Mouse (Mus musculus): ENCODE measurements around the gene Nod1. TPM values are rescaled to one million over a fixed set of nuclear protein-coding genes. Genes with fewer than 3 reads are reported as not detected.

Gene Nod1
- total RNA-seq, 1 experiment from 2014 or later: 3.2 TPM

GRCm38 (mm10) chr6:54943753-54944152 is 28.7 kb downstream of the Nod1 start:
- ATAC-seq (replicated peaks; ENCODE audit: low read depth, poor library complexity, severe bottlenecking): no peak

- ATAC-seq (replicated peaks; ENCODE audit: low read depth, poor library complexity, severe bottlenecking): no peak
Observed at GRCm38 (mm10) chr6:54943292-54943691, 29.1 kb downstream of the Nod1 start.

GRCm38 (mm10) chr6:54941149-54941548 is 31.3 kb downstream of the Nod1 start:
- ATAC-seq (replicated peaks; ENCODE audit: low read depth, poor library complexity, severe bottlenecking): no peak; the same call in 1 of the 2 replicates

GRCm38 (mm10) chr6:54940126-54940525 is 32.3 kb downstream of the Nod1 start:
- no peak for ATAC-seq (replicated peaks; ENCODE audit: low read depth, poor library complexity, severe bottlenecking)

- ATAC-seq (replicated peaks; ENCODE audit: low read depth, poor library complexity, severe bottlenecking): peak; percentile 42
Observed at GRCm38 (mm10) chr6:54939631-54940030, 32.8 kb downstream of the Nod1 start.

- ATAC-seq (replicated peaks; ENCODE audit: low read depth, poor library complexity, severe bottlenecking): peak; percentile 50
Observed at GRCm38 (mm10) chr6:54936496-54936895, 35.9 kb downstream of the Nod1 start.

GRCm38 (mm10) chr6:54934930-54935329 is 37.5 kb downstream of the Nod1 start:
- ATAC-seq (replicated peaks; ENCODE audit: low read depth, poor library complexity, severe bottlenecking): no peak

- peak; percentile 27; the same call in 1 of the 2 replicates for ATAC-seq (replicated peaks; ENCODE audit: low read depth, poor library complexity, severe bottlenecking)
Observed at GRCm38 (mm10) chr6:54934313-54934712, 38.1 kb downstream of the Nod1 start.

- ATAC-seq (replicated peaks; ENCODE audit: low read depth, poor library complexity, severe bottlenecking): peak; percentile 74
Observed at GRCm38 (mm10) chr6:54933866-54934265, 38.5 kb downstream of the Nod1 start.

GRCm38 (mm10) chr6:54933216-54933615 is 39.2 kb downstream of the Nod1 start:
- no peak for ATAC-seq (replicated peaks; ENCODE audit: low read depth, poor library complexity, severe bottlenecking)

- no peak for ATAC-seq (replicated peaks; ENCODE audit: low read depth, poor library complexity, severe bottlenecking)
Observed at GRCm38 (mm10) chr6:54932526-54932925, 39.9 kb downstream of the Nod1 start.

GRCm38 (mm10) chr6:54931641-54932040 is 40.8 kb downstream of the Nod1 start:
- ATAC-seq (replicated peaks; ENCODE audit: low read depth, poor library complexity, severe bottlenecking): no peak

GRCm38 (mm10) chr6:54927946-54928345 is 44.5 kb downstream of the Nod1 start:
- ATAC-seq (replicated peaks; ENCODE audit: low read depth, poor library complexity, severe bottlenecking): no peak

GRCm38 (mm10) chr6:54926899-54927298 is 45.5 kb downstream of the Nod1 start:
- no peak for ATAC-seq (replicated peaks; ENCODE audit: low read depth, poor library complexity, severe bottlenecking)

- peak; percentile 89 for ATAC-seq (replicated peaks; ENCODE audit: low read depth, poor library complexity, severe bottlenecking)
Observed at GRCm38 (mm10) chr6:54925736-54926440, 46.5 kb downstream of the Nod1 start.

- ATAC-seq (replicated peaks; ENCODE audit: low read depth, poor library complexity, severe bottlenecking): no peak
Observed at GRCm38 (mm10) chr6:54924538-54924937, 47.9 kb downstream of the Nod1 start.

GRCm38 (mm10) chr6:54918521-54918920 is 53.9 kb downstream of the Nod1 start:
- ATAC-seq (replicated peaks; ENCODE audit: low read depth, poor library complexity, severe bottlenecking): no peak

- ATAC-seq (replicated peaks; ENCODE audit: low read depth, poor library complexity, severe bottlenecking): peak; percentile 82
Observed at GRCm38 (mm10) chr6:54917523-54917922, 54.9 kb downstream of the Nod1 start.

- no peak for ATAC-seq (replicated peaks; ENCODE audit: low read depth, poor library complexity, severe bottlenecking)
Observed at GRCm38 (mm10) chr6:54916941-54917340, 55.5 kb downstream of the Nod1 start.

- peak; percentile 68 for ATAC-seq (replicated peaks; ENCODE audit: low read depth, poor library complexity, severe bottlenecking)
Observed at GRCm38 (mm10) chr6:54916163-54916562, 56.2 kb downstream of the Nod1 start.

GRCm38 (mm10) chr6:54914977-54915376 is 57.4 kb downstream of the Nod1 start:
- no peak for ATAC-seq (replicated peaks; ENCODE audit: low read depth, poor library complexity, severe bottlenecking)
